Mouse (Mus musculus) lung, postnatal 0 days (tissue): ENCODE results near the gene Rps6kc1. TPM values are rescaled to one million over a fixed set of nuclear protein-coding genes. Genes with fewer than 3 reads are reported as not detected.

Experiments used
- ATAC-seq: fragments of 200-750 bp; cut with Nextera tagmentation; 2 replicates; pipeline ENCODE4 v1.8.0; 2017; ENCODE audit warnings: moderate library complexity
- DNase-seq: peaks from one replicate; pipeline ENCODE4 v3.0.0-alpha.2; 2016; ENCODE audit warnings: low spot score
- H3K27ac ChIP-seq: fragments of 300-500 bp; sonication (generic); 2 replicates; pipeline ENCODE4 v1.5.1; 2014; ENCODE audit warnings: antibody characterized with exemption, mild to moderate bottlenecking, low read length, mixed read lengths
- H3K27me3 ChIP-seq: fragments of 300-500 bp; sonication (generic); replicated peaks from 2 replicates; pipeline ENCODE4 v1.6.1; 2014; ENCODE audit warnings: low read length, mixed read lengths; ENCODE audit not compliant: insufficient read depth
- H3K36me3 ChIP-seq: fragments of 300-500 bp; sonication (generic); 2 replicates; pipeline ENCODE4 v1.6.1; 2014; ENCODE audit warnings: low read length, mixed read lengths; ENCODE audit not compliant: insufficient read depth
- H3K4me1 ChIP-seq: fragments of 300-500 bp; sonication (generic); 2 replicates; pipeline ENCODE4 v1.6.1; 2014; ENCODE audit warnings: antibody characterized with exemption, low read depth, low read length, mixed read lengths; ENCODE audit not compliant: insufficient read depth
- H3K4me2 ChIP-seq: fragments of 300-500 bp; sonication (generic); replicated peaks from 2 replicates; pipeline ENCODE4 v1.6.1; 2014; ENCODE audit warnings: low read depth, mild to moderate bottlenecking, low read length, moderate library complexity, mixed read lengths
- H3K4me3 ChIP-seq: fragments of 300-500 bp; sonication (generic); 2 replicates; pipeline ENCODE4 v1.5.1; 2014; ENCODE audit warnings: low read depth, low read length
- H3K9ac ChIP-seq: fragments of 300-500 bp; sonication (generic); replicated peaks from 2 replicates; pipeline ENCODE4 v1.6.1; 2014; ENCODE audit warnings: low read depth, mild to moderate bottlenecking
- H3K9me3 ChIP-seq: fragments of 300-500 bp; sonication (generic); 2 replicates; pipeline ENCODE4 v1.6.1; 2016; ENCODE audit warnings: low read length, mixed read lengths
- CTCF ChIP-seq: IDR thresholded peaks from 2 replicates; pipeline ENCODE4 v1.5.1; 2016; ENCODE audit warnings: antibody characterized with exemption, mild to moderate bottlenecking
- EP300 ChIP-seq: IDR thresholded peaks from 2 replicates; pipeline ENCODE4 v1.6.1; 2016; ENCODE audit warnings: antibody characterized with exemption, mild to moderate bottlenecking, control low read depth
- WGBS: fragments of 180-500 bp; shearing (Covaris S2); extraction: QIAGEN DNeasy Blood & Tissue Kit; methylation state at CpG from one replicate; pipeline ENCODE4 v1.1.7; 2014; 5-methylcytosine and 5-hydroxymethylcytosine counted together
- polyA plus RNA-seq: library from polyadenylated mRNA; unstranded; fragments of >200 nt; fragmentation: Nextera tagmentation; extraction: Ambion mirVana; gene quantifications from 2 replicates; pipeline ENCODE4 v1.2.1, GENCODE M21; 2015

Rps6kc1 gene
- polyA plus RNA-seq, 1 experiment from 2014 or later, result 8.5 TPM

GRCm38 (mm10) chr1:190667326-190667725 is 244.2 kb downstream of the Rps6kc1 start:
- no peaks in the 10 kb centered on the region for H3K27me3 ChIP-seq
- no peaks in the 10 kb centered on the region for H3K9me3 ChIP-seq
- no peak overlapping the region for H3K9ac ChIP-seq
- no peak overlapping the region for H3K27ac ChIP-seq
- no peaks in the 10 kb centered on the region for H3K36me3 ChIP-seq
- ATAC-seq, result no peak
- H3K4me2 ChIP-seq, result no peak overlapping the region
- 67% methylated on average over 5 of the region's 5 CpGs for WGBS
- no peaks in the 10 kb centered on the region for H3K4me1 ChIP-seq
- TF ChIP-seq EP300, result no peak
- no peak for TF ChIP-seq CTCF
- no peak overlapping the region for H3K4me3 ChIP-seq
- DNase-seq, result no peak

GRCm38 (mm10) chr1:190665490-190665875 is 246.1 kb downstream of the Rps6kc1 start:
- H3K27ac ChIP-seq, result no peak overlapping the region
- no peak overlapping the region for H3K9ac ChIP-seq
- WGBS, result 91% methylated on average over 8 of the region's 8 CpGs
- H3K9me3 ChIP-seq, result no peaks in the 10 kb centered on the region
- H3K4me1 ChIP-seq, result no peaks in the 10 kb centered on the region
- no peak overlapping the region for H3K4me3 ChIP-seq
- TF ChIP-seq CTCF, result no peak
- TF ChIP-seq EP300, result no peak
- no peak overlapping the region for H3K4me2 ChIP-seq
- no peaks in the 10 kb centered on the region for H3K36me3 ChIP-seq
- DNase-seq (no peak), ATAC-seq (no peak)
- H3K27me3 ChIP-seq, result no peaks in the 10 kb centered on the region

- TF ChIP-seq EP300 (no peak), CTCF (no peak)
- no peak for ATAC-seq
- Histone ChIP-seq H3K4me1 (no peaks in the 10 kb centered on the region), H3K27ac (no peak overlapping the region), H3K36me3 (no peaks in the 10 kb centered on the region), H3K27me3 (no peaks in the 10 kb centered on the region), H3K4me3 (no peak overlapping the region), H3K9ac (no peak overlapping the region), H3K4me2 (no peak overlapping the region), H3K9me3 (no peaks in the 10 kb centered on the region)
- no peak for DNase-seq
- 80% methylated on average over 21 of the region's 21 CpGs for WGBS
Measured at GRCm38 (mm10) chr1:190664767-190665489, 246.6 kb downstream of the Rps6kc1 start.

- Histone ChIP-seq H3K4me3 (no peak overlapping the region), H3K27me3 (no peaks in the 10 kb centered on the region), H3K4me1 (no peaks in the 10 kb centered on the region), H3K4me2 (no peak overlapping the region), H3K27ac (no peak overlapping the region), H3K36me3 (no peaks in the 10 kb centered on the region), H3K9me3 (no peaks in the 10 kb centered on the region), H3K9ac (no peak overlapping the region)
- no peak for TF ChIP-seq CTCF
- no peak for TF ChIP-seq EP300
- DNase-seq (no peak), ATAC-seq (no peak)
- WGBS, result 79% methylated on average over 4 of the region's 4 CpGs
Measured at GRCm38 (mm10) chr1:190663996-190664395, 247.6 kb downstream of the Rps6kc1 start.

GRCm38 (mm10) chr1:190662736-190663135 is 248.8 kb downstream of the Rps6kc1 start:
- Histone ChIP-seq H3K27ac (no peak overlapping the region), H3K9me3 (no peaks in the 10 kb centered on the region), H3K4me1 (no peaks in the 10 kb centered on the region), H3K9ac (no peak overlapping the region), H3K4me3 (no peak overlapping the region), H3K36me3 (no peaks in the 10 kb centered on the region), H3K4me2 (no peak overlapping the region), H3K27me3 (no peaks in the 10 kb centered on the region)
- TF ChIP-seq CTCF, result no peak
- no peak for TF ChIP-seq EP300
- WGBS, result 72% methylated on average over 5 of the region's 5 CpGs
- no peak for DNase-seq
- ATAC-seq, result no peak

- H3K4me2 ChIP-seq, result no peak overlapping the region
- no peak for ATAC-seq
- WGBS, result 67% methylated on average over 4 of the region's 4 CpGs
- no peaks in the 10 kb centered on the region for H3K36me3 ChIP-seq
- no peak overlapping the region for H3K27ac ChIP-seq
- H3K9me3 ChIP-seq, result no peaks in the 10 kb centered on the region
- TF ChIP-seq CTCF (no peak), EP300 (no peak)
- no peak overlapping the region for H3K4me3 ChIP-seq
- no peak for DNase-seq
- no peaks in the 10 kb centered on the region for H3K4me1 ChIP-seq
- no peak overlapping the region for H3K9ac ChIP-seq
- no peaks in the 10 kb centered on the region for H3K27me3 ChIP-seq
Measured at GRCm38 (mm10) chr1:190661764-190662163, 249.8 kb downstream of the Rps6kc1 start.
